Mouse (Mus musculus): ENCODE results near the gene Gm5169. TPM values are rescaled to one million over a fixed set of nuclear protein-coding genes. Genes with fewer than 3 reads are reported as not detected.

Gene Gm5169
- not detected in 2 replicates for polyA plus RNA-seq (2015; fragmentation: Nextera tagmentation; extraction: Ambion mirVana)

DNA sequence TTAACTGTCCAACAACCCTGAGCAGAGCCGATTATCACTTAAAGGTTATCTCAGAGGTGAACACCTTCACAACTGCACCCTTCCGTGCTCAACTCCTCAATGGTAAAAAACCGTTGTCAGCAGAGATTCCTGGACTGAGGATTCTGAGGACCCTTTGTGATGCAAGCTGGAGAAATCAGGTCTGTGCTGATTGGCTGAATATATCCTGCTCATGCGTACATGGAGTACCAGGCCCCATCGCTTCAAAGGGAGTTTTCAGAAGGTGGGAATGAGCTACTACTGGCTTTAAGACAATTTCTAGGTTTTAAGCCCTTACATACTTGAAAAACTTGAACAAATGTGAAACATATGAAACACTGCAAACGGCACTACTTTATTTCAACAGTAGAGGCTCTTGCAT lies at the start of gene Gm5169:
Gene Gm5169 (minus strand): TSS at position 101 of the 400 bp plus-strand sequence.

